Mouse (Mus musculus) brain, embryonic 14.5 days (tissue): ENCODE results near the gene Gnat1.

Experiments
- CTCF ChIP-seq: fragments of 200-500 bp; IDR thresholded peaks from 2 replicates; pipeline ENCODE4 v1.5.1; 2012; ENCODE audit warnings: inconsistent platforms, mild to moderate bottlenecking, moderate library complexity, borderline replicate concordance; ENCODE audit not compliant: insufficient read depth, insufficient read length; ENCODE audit errors: extremely low read depth
- POLR2A ChIP-seq: fragments of 200-500 bp; IDR thresholded peaks from 2 replicates; pipeline ENCODE4 v1.6.1; 2012; ENCODE audit warnings: mild to moderate bottlenecking, inconsistent platforms, borderline replicate concordance; ENCODE audit not compliant: poor library complexity, insufficient read depth, insufficient read length, severe bottlenecking; ENCODE audit errors: extremely low read depth

GRCm38 (mm10) chr9:107699376-107699980 lies 20.0 kb upstream of the Gnat1 start:
- TF ChIP-seq CTCF (no peak), POLR2A (no peak)
